Mouse (Mus musculus) C2C12 (cell line): ENCODE results near the gene Olfr1375. TPM values are rescaled to one million over a fixed set of nuclear protein-coding genes. Genes with fewer than 3 reads are reported as not detected.
"Not testable (repeated sequence)": the region's sequence is repeated elsewhere in the genome, so short reads cannot be mapped to it uniquely, and the experiment has no call there.

Experiments
- H3K27me3 ChIP-seq: one replicate; pipeline ENCODE4 v1.6.1; 2011; ENCODE audit not compliant: control insufficient read depth, insufficient read depth, insufficient read length
- H3K36me3 ChIP-seq: one replicate; pipeline ENCODE4 v1.6.1; 2011; ENCODE audit not compliant: control insufficient read depth, insufficient read depth
- H3K4me3 ChIP-seq: one replicate; pipeline ENCODE4 v1.5.1; 2011; ENCODE audit warnings: mild to moderate bottlenecking, control low read depth; ENCODE audit not compliant: poor library complexity, insufficient read depth, severe bottlenecking
- H3K79me2 ChIP-seq: one replicate; pipeline ENCODE4 v1.6.1; 2011; ENCODE audit not compliant: control insufficient read depth, insufficient read depth
- H3K79me3 ChIP-seq: one replicate; pipeline ENCODE4 v1.6.1; 2011; ENCODE audit warnings: low read depth, control low read depth
- H3ac ChIP-seq: one replicate; pipeline ENCODE3; 2011; ENCODE audit warnings: low read depth; ENCODE audit not compliant: control insufficient read depth, insufficient read length
- CEBPB ChIP-seq: IDR thresholded peaks from one replicate; pipeline ENCODE4 v1.6.1; 2011; ENCODE audit warnings: low read depth, mild to moderate bottlenecking, control low read depth, moderate library complexity
- CTCF ChIP-seq: IDR thresholded peaks from one replicate; pipeline ENCODE4 v1.5.1; 2011; ENCODE audit not compliant: control insufficient read depth, insufficient read depth, insufficient read length
- FOSL1 ChIP-seq: IDR thresholded peaks from one replicate; pipeline ENCODE4 v1.8.0; 2011; ENCODE audit warnings: mild to moderate bottlenecking, low read length; ENCODE audit not compliant: poor library complexity, insufficient read depth, severe bottlenecking
- MAX ChIP-seq: IDR thresholded peaks from one replicate; pipeline ENCODE4 v1.6.1; 2011; ENCODE audit warnings: mild to moderate bottlenecking, control low read depth
- MYOD1 ChIP-seq: IDR thresholded peaks from one replicate; pipeline ENCODE4 v1.6.1; 2011; ENCODE audit warnings: low read depth; ENCODE audit not compliant: control insufficient read depth, insufficient read length
- MYOG ChIP-seq: IDR thresholded peaks from one replicate; pipeline ENCODE4 v1.6.1; 2011; ENCODE audit not compliant: control insufficient read depth, insufficient read length; ENCODE audit errors: extremely low read depth
- USF1 ChIP-seq: IDR thresholded peaks from one replicate; pipeline ENCODE4 v1.6.1; 2011; ENCODE audit warnings: low read depth, mild to moderate bottlenecking, control low read depth, moderate library complexity
- polyA plus RNA-seq: library from polyadenylated mRNA; unstranded; fragments of >200 nt; fragmentation: generic; extraction: Trizol; gene quantifications from one replicate; pipeline ENCODE4 v1.2.1, GENCODE M21; 2012; ENCODE audit warnings: missing spikeins

Olfr1375 gene
- polyA plus RNA-seq, 1 experiment, result not detected

- Histone ChIP-seq H3ac (no peak overlapping the region), H3K79me2 (no peaks in the 10 kb centered on the region), H3K4me3 (no peak overlapping the region), H3K36me3 (no peaks in the 10 kb centered on the region), H3K27me3 (peaks cover 4% of the 10 kb centered on the region), H3K79me3 (no peaks in the 10 kb centered on the region)
- TF ChIP-seq CEBPB (no peak), MYOG (no peak), USF1 (no peak), FOSL1 (no peak), CTCF (no peak), MYOD1 (no peak), MAX (no peak)
These were observed 17.7 kb upstream of the Olfr1375 start for GRCm38 (mm10) chr11:51030225-51030624.

GRCm38 (mm10) chr11:51032851-51033250, 15.1 kb upstream of the Olfr1375 start:
- H3K36me3 ChIP-seq, result no peaks in the 10 kb centered on the region
- no peaks in the 10 kb centered on the region for H3K79me2 ChIP-seq
- TF ChIP-seq MAX (no peak), USF1 (no peak), CEBPB (no peak), FOSL1 (no peak), MYOG (no peak), MYOD1 (no peak), CTCF (no peak)
- H3K27me3 ChIP-seq, result peaks cover 4% of the 10 kb centered on the region
- no peaks in the 10 kb centered on the region for H3K79me3 ChIP-seq
- H3ac ChIP-seq, result no peak overlapping the region
- H3K4me3 ChIP-seq, result no peak overlapping the region

- not testable (repeated sequence) for H3K36me3 ChIP-seq, H3K4me3 ChIP-seq, H3ac ChIP-seq, H3K79me2 ChIP-seq, H3K27me3 ChIP-seq, H3K79me3 ChIP-seq
These were observed 13.8 kb upstream of the Olfr1375 start for GRCm38 (mm10) chr11:51034141-51034540.

- TF ChIP-seq MYOG, result no peak
- TF ChIP-seq FOSL1, result no peak
- TF ChIP-seq CEBPB, result no peak
- no peak for TF ChIP-seq USF1
- TF ChIP-seq MYOD1, result no peak
- no peak for TF ChIP-seq CTCF
- no peak for TF ChIP-seq MAX
- Histone ChIP-seq H3K4me3 (no peak overlapping the region), H3K27me3 (no peaks in the 10 kb centered on the region), H3K79me2 (no peaks in the 10 kb centered on the region), H3ac (no peak overlapping the region), H3K79me3 (no peaks in the 10 kb centered on the region), H3K36me3 (no peaks in the 10 kb centered on the region)
These were observed 12.0 kb upstream of the Olfr1375 start for GRCm38 (mm10) chr11:51035951-51036350.

GRCm38 (mm10) chr11:51044776-51045175, 3.1 kb upstream of the Olfr1375 start:
- H3ac ChIP-seq, H3K79me3 ChIP-seq, H3K27me3 ChIP-seq, H3K4me3 ChIP-seq, H3K79me2 ChIP-seq, H3K36me3 ChIP-seq: not testable (repeated sequence)

GRCm38 (mm10) chr11:51051678-51052077, 3.8 kb downstream of the Olfr1375 start:
- Histone ChIP-seq H3K4me3 (no peak overlapping the region), H3K79me2 (no peaks in the 10 kb centered on the region), H3ac (no peak overlapping the region), H3K36me3 (no peaks in the 10 kb centered on the region), H3K79me3 (no peaks in the 10 kb centered on the region), H3K27me3 (no peaks in the 10 kb centered on the region)
- no peak for TF ChIP-seq MYOD1
- TF ChIP-seq USF1, result no peak
- TF ChIP-seq CEBPB, result no peak
- TF ChIP-seq FOSL1, result no peak
- no peak for TF ChIP-seq MYOG
- TF ChIP-seq CTCF, result no peak
- TF ChIP-seq MAX, result no peak
